Mouse (Mus musculus) myocyte (in vitro differentiated cells): ENCODE results near the gene Inip. TPM values are rescaled to one million over a fixed set of nuclear protein-coding genes. Genes with fewer than 3 reads are reported as not detected.

Source experiments
- H3K27me3 ChIP-seq: one replicate; pipeline ENCODE4 v1.6.1; 2011; ENCODE audit not compliant: control insufficient read depth, insufficient read depth, insufficient read length
- H3K36me3 ChIP-seq: one replicate; pipeline ENCODE4 v1.6.1; 2011; ENCODE audit not compliant: control insufficient read depth, insufficient read depth
- H3K4me2 ChIP-seq: one replicate; pipeline ENCODE4 v1.6.1; 2011; ENCODE audit warnings: low read depth, control low read depth
- H3K4me3 ChIP-seq: one replicate; pipeline ENCODE4 v1.5.1; 2011; ENCODE audit warnings: mild to moderate bottlenecking, control low read depth, moderate library complexity
- H3K79me2 ChIP-seq: one replicate; pipeline ENCODE4 v1.6.1; 2011; ENCODE audit not compliant: control insufficient read depth, insufficient read depth
- H3ac ChIP-seq: one replicate; pipeline ENCODE4 v1.6.1; 2011; ENCODE audit not compliant: control insufficient read depth, insufficient read length
- CEBPB ChIP-seq: IDR thresholded peaks from 2 replicates; pipeline ENCODE4 v1.6.1; 2011; ENCODE audit warnings: mild to moderate bottlenecking, moderate library complexity; ENCODE audit not compliant: poor library complexity, insufficient read depth, severe bottlenecking
- E2F4 ChIP-seq: IDR thresholded peaks from one replicate; pipeline ENCODE4 v1.6.1; 2011; ENCODE audit warnings: mild to moderate bottlenecking, control low read depth, moderate library complexity; ENCODE audit not compliant: insufficient read depth
- MAX ChIP-seq: IDR thresholded peaks from one replicate; pipeline ENCODE4 v1.6.1; 2011; ENCODE audit warnings: low read depth, mild to moderate bottlenecking, control low read depth
- MYOD1 ChIP-seq, 3 experiments: IDR thresholded peaks; one replicate each; pipeline ENCODE4 v1.6.1; 2011; ENCODE audit warnings: control low read depth in 2 of 3, low read depth in 2 of 3, mild to moderate bottlenecking in 2 of 3, moderate library complexity in 1 of 3; ENCODE audit not compliant: insufficient read length in 2 of 3, control insufficient read depth in 1 of 3
- MYOG ChIP-seq, 3 experiments: IDR thresholded peaks; one replicate each; pipeline ENCODE4 v1.6.1; 2011; ENCODE audit warnings: control low read depth in 2 of 3, low read depth in 2 of 3, mild to moderate bottlenecking in 2 of 3; ENCODE audit not compliant: insufficient read length in 2 of 3, control insufficient read depth in 1 of 3, insufficient read depth in 1 of 3
- POLR2A ChIP-seq: IDR thresholded peaks from one replicate; pipeline ENCODE4 v1.6.1; 2011; ENCODE audit warnings: low read depth, mild to moderate bottlenecking, control low read depth, moderate library complexity; ENCODE audit not compliant: insufficient read length
- POLR2AphosphoS2 ChIP-seq: IDR thresholded peaks from one replicate; pipeline ENCODE4 v1.6.1; 2011; ENCODE audit warnings: low read depth, control low read depth; ENCODE audit not compliant: insufficient read length
- REST ChIP-seq: IDR thresholded peaks from one replicate; pipeline ENCODE4 v1.6.1; 2011; ENCODE audit warnings: mild to moderate bottlenecking, control low read depth, moderate library complexity; ENCODE audit not compliant: insufficient read depth, insufficient read length
- SRF ChIP-seq: IDR thresholded peaks from one replicate; pipeline ENCODE4 v1.6.1; 2011; ENCODE audit warnings: low read depth; ENCODE audit not compliant: control insufficient read depth, insufficient read length
- TCF12 ChIP-seq: IDR thresholded peaks from one replicate; pipeline ENCODE4 v1.6.1; 2011; ENCODE audit warnings: mild to moderate bottlenecking, control low read depth; ENCODE audit not compliant: poor library complexity, insufficient read depth, severe bottlenecking
- TCF3 ChIP-seq: IDR thresholded peaks from one replicate; pipeline ENCODE4 v1.6.1; 2011; ENCODE audit warnings: low read depth, control low read depth; ENCODE audit not compliant: insufficient read length
- USF1 ChIP-seq: IDR thresholded peaks from one replicate; pipeline ENCODE4 v1.6.1; 2011; ENCODE audit warnings: low read depth, mild to moderate bottlenecking, control low read depth, moderate library complexity
- polyA plus RNA-seq: library from polyadenylated mRNA; unstranded; fragments of >200 nt; fragmentation: generic; extraction: Trizol; gene quantifications from one replicate; pipeline ENCODE4 v1.2.1, GENCODE M21; 2012; ENCODE audit warnings: missing spikeins

Gene Inip
- polyA plus RNA-seq, 1 experiment, result 7.4 TPM

- Histone ChIP-seq H3K79me2 (peaks cover 25% of the 10 kb centered on the region), H3ac (peak overlapping the region; percentile 37), H3K4me3 (peak overlapping the region; percentile 65), H3K36me3 (no peaks in the 10 kb centered on the region), H3K27me3 (no peaks in the 10 kb centered on the region), H3K4me2 (peak overlapping the region; percentile 80)
- TF ChIP-seq MYOD1 (IDR thresholded peaks at IDR 0.05; ENCODE audit: control insufficient read depth in 1 of 3, insufficient read length in 2 of 3, low read depth in 2 of 3), result peak in 1 of 3 experiments; percentile 21
- no peak for TF ChIP-seq SRF
Observed at GRCm38 (mm10) chr4:59806879-59807195, 5.4 kb upstream of the Inip start.

- no peak for TF ChIP-seq POLR2AphosphoS2
- no peak for TF ChIP-seq TCF12
- TF ChIP-seq SRF, result no peak
- TF ChIP-seq POLR2A, result peak; percentile 27
- no peak for TF ChIP-seq REST
- TF ChIP-seq USF1, result peak; percentile 72
- no peak for TF ChIP-seq MAX
- no peak for TF ChIP-seq CEBPB
- TF ChIP-seq E2F4, result no peak
- TF ChIP-seq TCF3, result peak; percentile 19
- TF ChIP-seq MYOG (IDR thresholded peaks at IDR 0.05; ENCODE audit: control insufficient read depth in 1 of 3, insufficient read depth in 1 of 3, insufficient read length in 2 of 3, low read depth in 2 of 3), result peak; percentile 32 to 99 (median 95)
- TF ChIP-seq MYOD1 (IDR thresholded peaks at IDR 0.05; ENCODE audit: control insufficient read depth in 1 of 3, insufficient read length in 2 of 3, low read depth in 2 of 3), result peak in 2 of 3 experiments; percentile 90 to 93
Observed at GRCm38 (mm10) chr4:59805968-59806878, 4.8 kb upstream of the Inip start.

GRCm38 (mm10) chr4:59805181-59805967 is 4.0 kb upstream of the Inip start, which contains the start of gene Snx30:
Gene Snx30 (plus strand): TSS chr4:59805840.
- H3K27me3 ChIP-seq, result no peaks in the 10 kb centered on the region
- peak within 1 kb of the TSS; percentile 65 for H3K4me3 ChIP-seq

More at GRCm38 (mm10) chr4:59805968-59806878, 4.8 kb upstream of the Inip start:
- Histone ChIP-seq H3K27me3 (no peaks in the 10 kb centered on the region), H3K4me2 (peak overlapping the region; percentile 80), H3K79me2 (peaks cover 25% of the 10 kb centered on the region), H3ac (peak overlapping the region; percentile 37), H3K36me3 (no peaks in the 10 kb centered on the region), H3K4me3 (peak overlapping the region; percentile 65)

GRCm38 (mm10) chr4:59804754-59805153 is 3.4 kb upstream of the Inip start:
- H3K4me2 ChIP-seq, result peak overlapping the region; percentile 99
- H3K79me2 ChIP-seq, result peaks cover 25% of the 10 kb centered on the region
- H3K36me3 ChIP-seq, result no peaks in the 10 kb centered on the region
- TF ChIP-seq MYOG (IDR thresholded peaks at IDR 0.05; ENCODE audit: control insufficient read depth in 1 of 3, insufficient read depth in 1 of 3, insufficient read length in 2 of 3, low read depth in 2 of 3) (no peak), POLR2A (no peak), MYOD1 (IDR thresholded peaks at IDR 0.05; ENCODE audit: control insufficient read depth in 1 of 3, insufficient read length in 2 of 3, low read depth in 2 of 3) (no peak), TCF12 (no peak), USF1 (no peak), POLR2AphosphoS2 (no peak), MAX (no peak), REST (no peak), CEBPB (no peak), TCF3 (no peak), SRF (no peak), E2F4 (no peak)
- H3K4me3 ChIP-seq, result peak overlapping the region; percentile 65
- no peak overlapping the region for H3ac ChIP-seq
- H3K27me3 ChIP-seq, result no peaks in the 10 kb centered on the region

More at GRCm38 (mm10) chr4:59805181-59805967, 4.0 kb upstream of the Inip start, which contains the start of gene Snx30:
- H3ac ChIP-seq, result peak within 1 kb of the TSS; percentile 37
- no peak for TF ChIP-seq MYOG (IDR thresholded peaks at IDR 0.05; ENCODE audit: control insufficient read depth in 1 of 3, insufficient read depth in 1 of 3, insufficient read length in 2 of 3, low read depth in 2 of 3)
- TF ChIP-seq CEBPB, result no peak
- TF ChIP-seq E2F4, result no peak
- no peak for TF ChIP-seq REST
- TF ChIP-seq TCF12, result no peak
- TF ChIP-seq POLR2A, result peak; percentile 96
- no peak for TF ChIP-seq USF1
- no peak for TF ChIP-seq TCF3
- TF ChIP-seq MYOD1 (IDR thresholded peaks at IDR 0.05; ENCODE audit: control insufficient read depth in 1 of 3, insufficient read length in 2 of 3, low read depth in 2 of 3), result no peak
- TF ChIP-seq MAX, result no peak
- no peak for TF ChIP-seq SRF
- peak; percentile 90 for TF ChIP-seq POLR2AphosphoS2
- H3K79me2 ChIP-seq, result peaks cover 25% of the 10 kb centered on the region
- no peaks in the 10 kb centered on the region for H3K36me3 ChIP-seq
- H3K4me2 ChIP-seq, result peak within 1 kb of the TSS; percentile 99
